Mouse (Mus musculus) lung, embryonic 15.5 days (tissue): ENCODE measurements at regions not wholly inside any gene's neighbourhood (a gene's known extent, or its start where the extent isn't known, plus 50 kb on each side); places are given as distances from the start of the nearest gene placed in this dataset.

Experiments
- ATAC-seq: fragments of 200-750 bp; cut with Nextera tagmentation; 2 replicates; pipeline ENCODE4 v1.8.0; 2017; ENCODE audit warnings: moderate number of reproducible peaks, borderline replicate concordance; ENCODE audit not compliant: low FRiP score, low TSS enrichment; ENCODE audit errors: extremely low read depth
- H3K27ac ChIP-seq: fragments of 300-500 bp; sonication (generic); 2 replicates; pipeline ENCODE4 v1.5.1; 2015; ENCODE audit warnings: moderate library complexity, mild to moderate bottlenecking, inconsistent platforms
- H3K27me3 ChIP-seq: fragments of 300-500 bp; sonication (generic); 2 replicates; pipeline ENCODE4 v1.6.1; 2015; ENCODE audit warnings: inconsistent platforms
- H3K36me3 ChIP-seq: fragments of 300-500 bp; sonication (generic); 2 replicates; pipeline ENCODE4 v1.6.1; 2015; ENCODE audit warnings: inconsistent platforms
- H3K4me1 ChIP-seq: fragments of 300-500 bp; sonication (generic); 2 replicates; pipeline ENCODE4 v1.6.1; 2015; ENCODE audit warnings: inconsistent platforms
- H3K4me2 ChIP-seq: fragments of 300-500 bp; sonication (generic); 2 replicates; pipeline ENCODE4 v1.6.1; 2015; ENCODE audit warnings: inconsistent platforms, mild to moderate bottlenecking, moderate library complexity
- H3K4me3 ChIP-seq: fragments of 300-500 bp; sonication (generic); 2 replicates; pipeline ENCODE4 v1.5.1; 2015; ENCODE audit warnings: mild to moderate bottlenecking, inconsistent platforms
- H3K9ac ChIP-seq: fragments of 300-500 bp; sonication (generic); 2 replicates; pipeline ENCODE4 v1.6.1; 2015; ENCODE audit warnings: inconsistent platforms
- H3K9me3 ChIP-seq: fragments of 300-500 bp; sonication (generic); 2 replicates; pipeline ENCODE4 v1.6.1; 2016; ENCODE audit warnings: inconsistent platforms
- WGBS: fragments of 180-500 bp; shearing (Covaris S2); methylation state at CpG from one replicate; pipeline ENCODE4 v1.1.7; 2015; 5-methylcytosine and 5-hydroxymethylcytosine counted together

GRCm38 (mm10) chr1:78050231-78050630 is 146.7 kb downstream of the Pax3 start:
- no peaks in the 10 kb centered on the region for H3K27me3 ChIP-seq
- H3K4me1 ChIP-seq = no peaks in the 10 kb centered on the region
- no peak overlapping the region for H3K27ac ChIP-seq
- H3K36me3 ChIP-seq = no peaks in the 10 kb centered on the region
- no peak overlapping the region for H3K4me2 ChIP-seq
- no peaks in the 10 kb centered on the region for H3K9me3 ChIP-seq
- H3K9ac ChIP-seq = no peak overlapping the region
- no peak overlapping the region for H3K4me3 ChIP-seq
- ATAC-seq = no peak
- WGBS = 80% methylated on average over 3 of the region's 3 CpGs

- 76% methylated on average over 2 of the region's 2 CpGs for WGBS
- no peak overlapping the region for H3K4me2 ChIP-seq
- no peak overlapping the region for H3K9ac ChIP-seq
These were observed 164.6 kb downstream of the Pax3 start for GRCm38 (mm10) chr1:78032336-78032735.

GRCm38 (mm10) chr1:78021766-78022165 is 175.2 kb downstream of the Pax3 start:
- no peak for ATAC-seq
- Histone ChIP-seq H3K4me3 (no peak overlapping the region), H3K4me2 (no peak overlapping the region), H3K27ac (no peak overlapping the region), H3K27me3 (no peaks in the 10 kb centered on the region), H3K4me1 (peaks cover 3% of the 10 kb centered on the region; the same call in 1 of the 2 replicates), H3K9ac (no peak overlapping the region), H3K9me3 (no peaks in the 10 kb centered on the region), H3K36me3 (no peaks in the 10 kb centered on the region)
- WGBS = 40% methylated on average over 6 of the region's 6 CpGs

More at GRCm38 (mm10) chr1:78032336-78032735, 164.6 kb downstream of the Pax3 start:
- no peak overlapping the region for H3K4me3 ChIP-seq
- H3K9me3 ChIP-seq = no peaks in the 10 kb centered on the region
- H3K27me3 ChIP-seq = no peaks in the 10 kb centered on the region
- no peaks in the 10 kb centered on the region for H3K4me1 ChIP-seq
- H3K36me3 ChIP-seq = no peaks in the 10 kb centered on the region
- no peak overlapping the region for H3K27ac ChIP-seq
- no peak for ATAC-seq

- no peaks in the 10 kb centered on the region for H3K9me3 ChIP-seq
- no peaks in the 10 kb centered on the region for H3K36me3 ChIP-seq
- peaks cover 3% of the 10 kb centered on the region; the same call in 1 of the 2 replicates for H3K4me1 ChIP-seq
- H3K4me3 ChIP-seq = no peak overlapping the region
- no peak overlapping the region for H3K9ac ChIP-seq
- no peak overlapping the region for H3K4me2 ChIP-seq
- H3K27ac ChIP-seq = no peak overlapping the region
- no peak for ATAC-seq
- H3K27me3 ChIP-seq = no peaks in the 10 kb centered on the region
- 72% methylated on average over 6 of the region's 6 CpGs for WGBS
These were observed 175.9 kb downstream of the Pax3 start for GRCm38 (mm10) chr1:78021014-78021413.

- Histone ChIP-seq H3K4me3 (no peak overlapping the region), H3K4me1 (peaks cover 3% of the 10 kb centered on the region; the same call in 1 of the 2 replicates), H3K36me3 (no peaks in the 10 kb centered on the region), H3K4me2 (no peak overlapping the region), H3K27ac (no peak overlapping the region), H3K9ac (no peak overlapping the region), H3K27me3 (no peaks in the 10 kb centered on the region), H3K9me3 (no peaks in the 10 kb centered on the region)
- ATAC-seq = no peak
- 73% methylated on average over 6 of the region's 6 CpGs for WGBS
These were observed 178.9 kb downstream of the Pax3 start for GRCm38 (mm10) chr1:78017949-78018617.

GRCm38 (mm10) chr1:78016541-78017267 is 180.2 kb downstream of the Pax3 start:
- no peaks in the 10 kb centered on the region for H3K36me3 ChIP-seq
- no peaks in the 10 kb centered on the region for H3K9me3 ChIP-seq
- WGBS = 39% methylated on average over 18 of the region's 18 CpGs
- H3K27ac ChIP-seq = no peak overlapping the region
- no peak overlapping the region for H3K9ac ChIP-seq
- no peak overlapping the region for H3K4me3 ChIP-seq
- no peak for ATAC-seq
- H3K27me3 ChIP-seq = no peaks in the 10 kb centered on the region
- H3K4me2 ChIP-seq = peak overlapping the region; percentile 29
- H3K4me1 ChIP-seq = no peaks in the 10 kb centered on the region; the same call in 1 of the 2 replicates

- Histone ChIP-seq H3K9ac (no peak overlapping the region), H3K9me3 (no peaks in the 10 kb centered on the region), H3K4me2 (no peak overlapping the region), H3K36me3 (no peaks in the 10 kb centered on the region), H3K4me3 (no peak overlapping the region), H3K27ac (no peak overlapping the region), H3K4me1 (no peaks in the 10 kb centered on the region; the same call in 1 of the 2 replicates), H3K27me3 (no peaks in the 10 kb centered on the region)
- ATAC-seq = no peak
- 34% methylated on average over 3 of the region's 3 CpGs for WGBS
These were observed 180.9 kb downstream of the Pax3 start for GRCm38 (mm10) chr1:78015999-78016398.

GRCm38 (mm10) chr1:78013396-78013795 is 183.5 kb downstream of the Pax3 start:
- peaks cover 5% of the 10 kb centered on the region; the same call in 1 of the 2 replicates for H3K4me1 ChIP-seq
- H3K9ac ChIP-seq = no peak overlapping the region
- ATAC-seq = no peak
- WGBS = 28% methylated on average over 3 of the region's 3 CpGs
- no peak overlapping the region for H3K4me2 ChIP-seq
- no peak overlapping the region for H3K4me3 ChIP-seq
- H3K36me3 ChIP-seq = no peaks in the 10 kb centered on the region
- H3K27me3 ChIP-seq = no peaks in the 10 kb centered on the region
- H3K9me3 ChIP-seq = no peaks in the 10 kb centered on the region
- H3K27ac ChIP-seq = no peak overlapping the region

- ATAC-seq = no peak
- Histone ChIP-seq H3K4me1 (0 out of 2 replicates have a peak, but pooled peaks cover 5% of the 10 kb centered on the region), H3K9me3 (no peaks in the 10 kb centered on the region), H3K27me3 (no peaks in the 10 kb centered on the region), H3K4me2 (peak overlapping the region; percentile 27; the same call in 1 of the 2 replicates), H3K36me3 (no peaks in the 10 kb centered on the region), H3K27ac (no peak overlapping the region), H3K9ac (no peak overlapping the region), H3K4me3 (no peak overlapping the region)
- 21% methylated on average over 16 of the region's 16 CpGs for WGBS
These were observed 188.0 kb downstream of the Pax3 start for GRCm38 (mm10) chr1:78008811-78009410.

GRCm38 (mm10) chr1:78004376-78004775 is 192.6 kb downstream of the Pax3 start:
- H3K27me3 ChIP-seq = no peaks in the 10 kb centered on the region
- no peaks in the 10 kb centered on the region for H3K36me3 ChIP-seq
- no peaks in the 10 kb centered on the region for H3K9me3 ChIP-seq
- no peak overlapping the region for H3K4me3 ChIP-seq
- 0 out of 2 replicates have a peak, but pooled peaks cover 5% of the 10 kb centered on the region for H3K4me1 ChIP-seq
- ATAC-seq = no peak
- WGBS = 91% methylated on average over 3 of the region's 3 CpGs
- no peak overlapping the region for H3K9ac ChIP-seq
- H3K27ac ChIP-seq = no peak overlapping the region
- H3K4me2 ChIP-seq = no peak overlapping the region

- no peak overlapping the region for H3K4me2 ChIP-seq
- WGBS = 69% methylated on average over 3 of the region's 3 CpGs
- no peaks in the 10 kb centered on the region for H3K9me3 ChIP-seq
- H3K27ac ChIP-seq = 0 out of 2 replicates have a peak overlapping the region, but pooled peaks have one; percentile 37
- no peak overlapping the region for H3K4me3 ChIP-seq
- H3K9ac ChIP-seq = no peak overlapping the region
- H3K27me3 ChIP-seq = no peaks in the 10 kb centered on the region
- no peak for ATAC-seq
- no peaks in the 10 kb centered on the region for H3K4me1 ChIP-seq
- H3K36me3 ChIP-seq = no peaks in the 10 kb centered on the region
These were observed 198.2 kb downstream of the Pax3 start for GRCm38 (mm10) chr1:77998727-77999126.

GRCm38 (mm10) chr1:77981528-77981927 is 215.4 kb downstream of the Pax3 start:
- H3K4me1 ChIP-seq = peaks cover 12% of the 10 kb centered on the region; the same call in 1 of the 2 replicates
- H3K9me3 ChIP-seq = no peaks in the 10 kb centered on the region
- H3K4me2 ChIP-seq = no peak overlapping the region
- ATAC-seq = peak; percentile 69
- H3K9ac ChIP-seq = no peak overlapping the region
- 0 out of 2 replicates have a peak, but pooled peaks cover 11% of the 10 kb centered on the region for H3K27me3 ChIP-seq
- H3K36me3 ChIP-seq = no peaks in the 10 kb centered on the region
- peak overlapping the region; percentile 24; the same call in 1 of the 2 replicates for H3K27ac ChIP-seq
- WGBS = 46% methylated on average over 4 of the region's 4 CpGs
- H3K4me3 ChIP-seq = no peak overlapping the region
